Mouse (Mus musculus) left cerebral cortex, adult 9 months (tissue): Measurements from ENCODE around the gene Spop.
"Not testable (repeated sequence)": the region's sequence is repeated elsewhere in the genome, so short reads cannot be mapped to it uniquely, and the experiment has no call there.

ENCODE experiments used
- DNase-seq, 2 experiments: peaks; one replicate each; pipeline ENCODE4 v3.0.0; 2022; ENCODE audit warnings: low spot score in 2 of 2

Gene Spop

DNA sequence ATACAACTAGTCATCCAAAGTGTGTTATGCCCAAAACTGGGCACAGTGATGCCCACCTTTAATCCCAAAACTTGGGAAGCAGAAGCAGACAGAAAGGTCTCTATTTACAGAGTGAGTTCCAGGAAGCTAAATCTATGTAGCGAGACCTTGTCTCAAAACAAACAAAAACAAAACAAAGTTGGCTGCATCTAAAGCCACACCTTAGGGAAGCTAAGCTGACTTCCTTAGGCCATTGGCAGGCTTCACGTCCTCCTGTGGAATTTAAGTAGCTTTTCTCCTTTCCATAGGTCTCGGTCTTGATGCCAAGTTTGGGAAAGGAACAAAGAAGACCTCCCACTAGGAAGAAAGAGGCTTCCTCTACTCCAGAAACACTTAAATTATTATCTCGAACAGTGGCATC, 22.7 kb upstream of the Spop start:
- DNase-seq, result no peak

- peak in 1 of 2 experiments; percentile 49 for DNase-seq
Observed at GRCm38 (mm10) chr11:95391743-95392142, 22.1 kb upstream of the Spop start.

GRCm38 (mm10) chr11:95392223-95392667, 21.6 kb upstream of the Spop start:
- DNase-seq, result peak in 1 of 2 experiments; percentile 66

DNA sequence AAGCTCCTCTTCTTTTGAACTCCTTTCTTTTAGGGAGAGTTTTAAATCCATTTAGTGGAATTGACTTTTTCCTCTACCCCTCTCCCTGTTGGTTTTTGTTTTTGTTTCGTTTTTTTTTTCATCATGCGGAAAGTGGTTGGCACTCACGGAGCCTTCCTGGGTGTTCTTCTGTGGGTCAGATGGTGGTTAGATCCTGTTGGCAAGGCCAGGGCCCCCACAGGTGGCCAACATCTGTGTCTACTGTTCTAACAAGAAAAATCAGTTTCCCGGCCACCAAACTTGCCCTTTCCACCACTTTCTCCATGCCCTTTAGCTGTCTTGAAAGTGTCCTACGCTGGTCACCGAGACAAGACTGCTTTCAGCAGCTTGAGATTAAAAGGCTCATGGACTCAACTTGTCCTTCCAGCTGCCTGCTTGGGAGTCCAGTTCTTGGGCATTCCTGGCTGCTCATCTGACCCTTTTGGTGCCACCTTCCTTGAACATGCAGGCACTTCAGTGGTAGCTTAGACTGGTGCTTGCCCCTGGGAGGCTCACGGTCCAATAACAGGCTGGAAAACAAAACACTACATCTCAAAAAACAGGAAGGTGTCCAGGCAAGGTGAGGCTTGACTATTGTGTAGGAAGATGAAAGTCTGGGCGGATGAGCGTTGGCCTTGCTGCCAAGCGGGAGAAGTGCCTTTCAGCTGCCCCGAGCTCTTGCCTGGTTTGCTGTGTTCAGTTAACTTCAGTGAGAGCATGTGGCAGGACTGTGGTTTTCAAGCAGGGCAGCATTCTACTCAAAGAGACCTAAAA, 21.0 kb upstream of the Spop start:
- no peak for DNase-seq

DNA sequence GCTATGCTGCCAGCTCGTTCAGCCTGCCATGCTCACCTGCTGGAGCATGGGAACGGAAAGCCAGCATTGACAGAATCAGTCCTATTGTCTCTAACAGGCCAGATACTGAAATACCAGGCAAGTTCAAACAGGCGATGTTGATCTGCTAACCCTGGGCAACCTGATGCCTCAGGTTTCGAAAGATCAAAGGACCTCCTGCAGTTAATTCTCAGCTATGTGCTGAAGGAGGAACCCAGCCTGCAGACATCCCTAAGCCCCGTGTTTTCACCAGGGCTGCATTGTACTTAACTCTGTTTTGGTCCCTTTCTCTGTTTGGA, 20.4 kb upstream of the Spop start:
- no peak for DNase-seq

DNA sequence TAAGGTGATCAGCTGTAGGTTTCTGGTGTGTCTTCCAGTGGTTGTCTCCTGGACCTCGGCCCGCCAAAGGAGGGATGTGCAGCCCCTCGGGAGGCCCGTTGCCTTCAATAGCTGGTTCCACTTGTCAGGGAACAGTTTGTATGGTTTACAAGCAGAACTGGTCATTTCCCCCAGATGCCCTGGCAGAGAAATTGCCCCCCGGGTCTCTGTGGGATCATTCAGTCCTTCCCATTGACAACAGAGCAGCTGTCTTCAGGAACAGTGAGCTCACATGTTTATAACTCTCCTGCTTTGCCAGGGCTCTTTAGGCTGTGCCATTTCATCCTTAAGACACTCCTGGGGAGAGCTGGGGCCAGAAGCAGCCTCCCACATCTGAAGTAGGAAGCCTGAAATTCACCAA, 19.8 kb upstream of the Spop start:
- DNase-seq, result no peak

- no peak for DNase-seq
Observed at GRCm38 (mm10) chr11:95396548-95396947, 17.3 kb upstream of the Spop start.

- DNase-seq, result peak in 1 of 2 experiments; percentile 81
Observed at GRCm38 (mm10) chr11:95397843-95398835, 15.7 kb upstream of the Spop start.

GRCm38 (mm10) chr11:95399520-95400020, 14.3 kb upstream of the Spop start:
- DNase-seq, result no peak

DNA sequence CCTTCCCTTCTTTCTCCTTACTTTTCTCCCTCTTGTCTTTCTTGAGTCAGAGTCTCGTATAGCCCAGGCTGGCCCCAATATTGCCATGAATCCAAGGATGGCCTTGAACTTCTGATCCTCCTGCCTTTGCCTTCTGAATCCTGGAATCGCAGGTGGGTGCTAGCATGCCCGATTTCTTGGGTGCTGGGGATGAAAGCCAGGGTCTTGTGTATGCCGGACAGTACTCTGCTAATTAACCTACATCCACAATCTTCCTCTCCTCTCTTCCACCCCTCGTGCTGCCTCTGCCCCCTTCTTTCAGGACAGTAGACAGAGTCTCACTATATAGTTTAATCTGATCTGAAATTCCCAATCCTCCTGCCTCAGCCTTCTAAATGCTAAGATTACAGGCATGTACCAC, 12.3 kb upstream of the Spop start:
- no peak for DNase-seq

GRCm38 (mm10) chr11:95402196-95402595, 11.7 kb upstream of the Spop start:
- DNase-seq, result no peak

DNA sequence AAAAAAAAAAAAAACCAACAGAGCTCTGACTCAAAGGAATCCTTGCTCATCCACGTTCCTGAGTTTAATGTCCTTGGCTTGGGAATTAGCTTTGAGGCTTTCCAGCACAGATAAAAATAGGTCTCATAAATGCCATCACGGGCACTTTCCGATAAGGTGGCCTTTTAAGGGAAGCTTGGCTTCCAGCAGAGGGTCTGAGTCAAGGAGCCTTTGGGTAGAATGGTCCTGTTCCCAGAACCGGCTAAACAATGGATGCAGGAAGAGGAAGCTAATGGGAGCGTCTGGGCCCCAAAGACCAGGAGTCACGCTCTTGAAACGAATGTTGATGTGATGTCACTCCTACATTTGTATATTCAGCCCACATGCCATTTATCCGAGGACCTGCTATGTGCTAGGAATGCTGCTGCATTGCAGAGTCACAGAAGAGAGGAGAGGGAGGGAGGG, 11.2 kb upstream of the Spop start:
- DNase-seq, result no peak

DNA sequence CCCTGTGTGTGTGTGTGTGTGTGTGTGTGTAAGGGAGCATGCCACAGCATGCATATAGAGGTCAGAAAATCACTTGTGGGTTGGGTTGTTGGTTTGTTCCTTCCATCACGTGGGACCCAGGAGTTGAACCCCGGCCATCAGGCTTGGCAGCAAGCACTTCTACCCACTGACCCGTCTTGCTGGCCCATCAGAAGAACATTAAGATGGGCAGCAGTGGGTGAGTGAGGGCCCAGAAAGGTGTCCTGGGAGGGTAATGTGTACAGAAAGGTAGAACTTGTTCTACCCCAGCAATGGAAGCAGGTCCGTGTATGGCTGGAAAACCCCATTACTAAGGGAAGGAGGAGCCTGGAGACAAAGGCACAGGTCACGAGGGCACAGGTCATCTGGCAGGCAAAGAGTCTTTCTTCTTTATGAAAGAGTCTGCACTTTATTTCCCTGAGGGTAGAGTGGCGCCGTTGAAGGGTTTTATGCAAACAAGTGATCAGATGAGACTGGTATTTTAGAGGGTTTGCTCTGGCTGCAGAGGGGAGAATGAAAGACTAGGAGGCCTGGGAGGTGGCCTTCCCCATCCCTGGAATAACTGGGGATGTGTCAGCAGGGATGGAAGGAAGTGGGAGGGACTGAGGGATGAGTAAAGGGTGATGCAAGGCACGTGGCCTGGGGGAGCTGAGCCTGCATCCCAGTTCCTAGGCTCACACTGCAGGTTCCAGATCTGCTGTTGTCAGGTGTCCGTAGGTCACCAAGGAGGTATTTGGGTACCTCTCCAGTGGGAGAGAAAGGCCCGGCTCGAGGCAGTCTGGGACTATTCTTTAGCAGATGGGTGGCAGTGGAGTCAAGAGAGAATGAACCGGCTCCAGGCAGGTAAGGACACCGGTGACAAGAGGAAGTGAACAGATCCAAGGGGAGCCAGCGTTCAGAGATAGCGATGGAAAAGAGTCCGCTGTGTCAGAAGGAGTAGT, 10.2 kb upstream of the Spop start:
- DNase-seq, result no peak

DNA sequence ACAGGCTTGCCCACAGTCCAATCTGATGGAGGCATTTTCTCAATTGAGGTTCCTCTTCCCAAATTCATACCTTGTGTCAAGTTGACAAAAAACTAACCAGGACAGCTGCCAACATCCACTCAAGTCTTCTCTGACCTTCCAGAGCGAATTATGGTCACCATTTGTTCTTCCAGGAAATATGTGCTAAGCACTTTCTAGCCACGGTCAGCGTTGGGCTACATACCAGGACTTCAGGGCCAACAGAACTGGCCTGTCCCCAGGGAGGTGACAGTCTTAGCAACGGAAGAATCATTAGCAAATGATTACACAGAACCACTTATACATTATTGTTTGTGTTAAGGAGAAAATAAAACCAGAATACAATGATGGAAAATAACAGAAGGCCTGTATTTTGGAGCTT, 8.1 kb upstream of the Spop start:
- no peak for DNase-seq

DNA sequence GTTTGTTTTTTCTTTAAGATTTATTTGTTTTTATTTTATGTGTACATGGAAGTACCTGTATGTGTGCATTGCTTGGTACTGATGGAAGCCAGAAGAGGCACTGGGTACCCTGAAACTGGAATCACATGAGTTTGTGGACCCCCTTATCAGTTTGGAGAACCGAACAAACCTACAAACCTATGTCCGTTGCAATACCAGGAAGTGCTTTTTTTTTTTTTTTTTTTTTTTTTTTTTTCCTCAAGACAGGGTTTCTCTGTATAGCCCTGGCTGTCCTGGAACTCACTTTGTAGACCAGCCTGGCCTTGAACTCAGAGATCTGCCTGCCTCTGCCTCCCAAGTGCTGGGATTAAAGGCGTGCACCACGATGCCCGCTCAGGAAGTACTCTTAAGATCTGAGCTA, 7.5 kb upstream of the Spop start:
- not testable (repeated sequence) for DNase-seq

DNA sequence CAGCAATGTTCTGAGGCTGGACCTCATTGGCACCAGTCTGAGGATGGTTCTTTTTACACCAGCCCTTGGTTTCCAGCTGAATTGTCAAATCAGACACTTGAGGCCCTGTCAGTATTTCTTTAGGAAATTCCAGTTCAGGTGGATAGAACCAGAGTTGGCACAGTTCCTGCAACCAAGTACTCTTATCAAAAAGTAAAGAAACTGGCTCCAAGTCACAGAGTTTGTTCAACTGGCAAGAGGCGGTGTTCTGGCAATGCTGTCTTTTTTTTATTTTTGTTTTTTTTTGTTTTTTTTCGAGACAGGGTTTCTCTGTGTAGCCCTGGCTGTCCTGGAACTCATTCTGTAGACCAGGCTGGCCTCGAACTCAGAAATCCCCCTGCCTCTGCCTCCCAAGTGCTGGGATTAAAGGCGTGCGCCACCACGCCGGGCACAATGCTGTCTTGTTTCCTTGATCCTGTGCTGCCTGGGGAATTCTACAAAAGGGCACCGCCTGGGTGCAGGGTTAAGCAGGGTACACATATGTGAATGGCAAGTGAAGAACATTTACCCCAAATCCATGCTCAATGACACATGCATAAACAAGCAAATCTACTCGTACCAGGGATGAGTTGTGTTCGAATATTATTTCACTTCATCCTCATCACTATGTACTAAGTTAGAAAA, 4.3 kb upstream of the Spop start:
- no peak for DNase-seq

GRCm38 (mm10) chr11:95411453-95412013, 2.3 kb upstream of the Spop start:
- DNase-seq, result no peak

GRCm38 (mm10) chr11:95412615-95413014, 1.3 kb upstream of the Spop start:
- DNase-seq, result no peak

DNA sequence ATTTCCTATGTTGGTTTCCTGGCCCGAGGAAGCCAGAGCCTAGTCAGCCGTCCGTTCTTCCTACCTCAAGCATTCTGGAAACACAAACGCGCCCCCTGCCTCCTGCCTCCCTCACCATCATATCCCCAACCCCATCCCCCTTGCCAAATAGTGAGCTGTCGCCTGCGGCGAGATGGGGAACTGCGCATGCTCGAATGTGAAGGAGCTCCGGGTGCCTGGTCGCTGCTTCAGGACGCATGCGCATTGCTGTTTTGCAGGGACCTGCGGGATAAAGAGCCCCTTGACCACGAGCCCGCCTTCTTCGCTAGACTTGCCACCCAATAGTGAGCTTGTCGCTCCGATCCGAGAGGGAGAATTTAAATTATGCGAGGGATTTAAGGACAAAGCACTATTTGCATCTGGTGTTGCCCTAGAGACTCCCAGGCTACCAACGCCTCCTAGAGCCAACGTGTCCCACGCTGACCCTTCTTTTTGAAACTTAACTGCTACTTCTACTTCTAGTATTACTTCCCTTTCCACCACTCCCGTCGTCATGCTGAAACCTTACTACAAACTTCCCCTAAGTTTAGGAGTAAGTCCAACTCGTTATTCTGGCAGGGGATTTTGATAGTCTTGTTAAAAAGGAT, 769 bp downstream of the Spop start:
- peak; percentile 84 to 96 for DNase-seq

- no peak for DNase-seq
Observed at GRCm38 (mm10) chr11:95415931-95416330, 2.1 kb downstream of the Spop start.
